Mouse (Mus musculus) left cerebral cortex, postnatal 25 days (tissue): ENCODE data around the gene Oas1g. TPM values are rescaled to one million over a fixed set of nuclear protein-coding genes. Genes with fewer than 3 reads are reported as not detected.

ENCODE experiments used
- DNase-seq, 2 experiments: peaks; one replicate each; pipeline ENCODE4 v3.0.0; 2022; ENCODE audit warnings: low spot score in 2 of 2, mixed read lengths in 1 of 2
- intact Hi-C: fragments of 180-260 bp; cut with DNase I; formaldehyde crosslinking; loops from one replicate; pipeline ENCODE4 v1.15.1; 2025
- microRNA-seq, 2 experiments: library from miRNA; unstranded; fragments of <30 nt; microRNA quantifications; one replicate each; pipeline ENCODE4 v1.2.0; 2022
- total RNA-seq, 2 experiments: library from RNA; stranded (reverse); gene quantifications; 2 replicates each; pipeline ENCODE4 v1.2.3; 2021

Gene Oas1g
- total RNA-seq, 2 experiments from 2014 or later = 0.30 TPM; not detected in 1

DNA sequence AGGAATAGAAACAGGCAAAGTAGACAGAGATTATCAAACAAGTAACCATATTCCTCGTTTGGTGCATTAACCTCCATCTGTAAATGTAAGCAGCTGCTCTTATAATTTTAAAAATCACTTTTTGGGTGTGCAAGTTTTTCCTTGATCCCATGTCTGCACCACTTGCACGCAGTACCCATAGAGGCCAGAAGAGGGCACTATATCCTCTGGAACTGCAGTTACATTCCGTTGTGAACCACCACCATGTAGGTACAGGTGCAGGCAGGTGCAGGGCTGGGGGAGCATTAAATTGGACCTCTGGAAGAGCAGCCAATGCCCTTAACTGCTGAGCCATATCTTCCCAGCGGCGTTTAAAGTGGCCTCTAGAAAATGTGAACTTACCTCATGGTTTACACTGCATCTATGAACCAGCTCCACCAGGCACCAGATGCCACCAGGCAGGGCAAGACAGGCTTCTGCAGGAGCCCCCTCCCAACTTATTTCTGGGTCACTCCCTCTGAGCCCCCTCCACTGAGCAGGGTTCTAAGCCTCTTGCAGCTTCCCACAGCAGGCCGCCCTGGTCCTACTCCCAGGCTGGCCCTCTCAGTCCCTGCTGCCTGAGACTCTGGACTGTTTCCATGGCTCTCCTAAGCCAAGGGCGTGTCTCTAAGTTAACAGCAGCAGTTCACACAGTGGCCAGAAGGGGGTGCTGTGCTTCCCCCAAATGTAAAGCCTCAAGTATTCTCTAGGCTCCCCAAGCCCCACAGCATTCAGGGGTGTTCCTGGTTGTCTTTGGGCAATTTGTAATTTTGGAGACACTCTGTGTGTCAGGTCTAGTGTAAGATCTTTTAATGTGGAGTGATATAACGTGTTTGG is 50.5 kb downstream of the Oas1g start:
- intact Hi-C loops = loop anchor here (5.0 kb wide), 1 partner anchor 90 kb away; no protein-coding TSS in a partner anchor
- peak in 1 of 2 experiments; percentile 26 for DNase-seq

DNA sequence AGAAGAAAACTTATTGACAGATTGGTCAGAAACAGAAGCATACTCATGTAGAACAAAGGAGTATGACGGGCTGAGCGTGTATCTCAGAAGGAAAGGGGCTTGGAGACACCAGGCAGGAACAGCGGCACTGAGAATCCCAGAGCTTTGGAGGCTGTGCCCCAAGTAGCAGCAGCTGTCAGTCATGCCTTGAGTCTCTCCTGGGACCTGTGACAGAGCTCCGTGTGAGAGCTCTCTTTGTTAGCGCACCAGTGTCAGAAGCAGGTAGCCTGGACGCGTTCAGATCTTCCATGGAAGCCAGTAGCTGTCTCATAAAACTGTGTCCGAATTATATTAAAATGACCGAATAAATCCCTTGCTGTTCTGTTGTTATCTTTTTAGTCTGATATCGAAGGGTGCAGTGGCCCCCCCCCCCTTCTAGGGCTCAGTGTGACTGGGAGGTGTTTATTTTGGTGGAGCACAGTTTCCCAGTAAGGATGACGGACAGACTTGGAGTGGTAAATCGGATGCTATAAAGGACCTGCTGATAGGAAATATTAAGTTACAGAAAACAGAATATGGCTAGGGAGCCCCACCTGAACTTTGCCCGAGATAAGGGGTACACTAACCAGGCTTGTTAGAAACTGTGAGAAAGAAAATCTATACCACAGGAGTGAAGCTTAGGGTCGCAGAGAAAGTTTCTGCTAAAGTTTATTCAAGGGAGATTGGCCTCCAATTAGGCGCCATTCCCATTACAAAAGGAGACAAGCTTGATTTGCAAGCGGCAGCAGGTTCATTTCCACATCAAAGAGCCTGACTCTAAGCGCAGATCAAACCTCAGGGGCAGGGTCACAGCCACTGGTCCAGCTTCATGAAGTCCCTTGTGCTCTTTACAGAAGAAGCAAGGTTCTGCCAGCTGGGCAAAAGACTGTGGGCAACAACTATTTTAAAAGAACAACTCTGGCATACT is 53.8 kb downstream of the Oas1g start:
- intact Hi-C loops = no loop called here
- DNase-seq = no peak

DNA sequence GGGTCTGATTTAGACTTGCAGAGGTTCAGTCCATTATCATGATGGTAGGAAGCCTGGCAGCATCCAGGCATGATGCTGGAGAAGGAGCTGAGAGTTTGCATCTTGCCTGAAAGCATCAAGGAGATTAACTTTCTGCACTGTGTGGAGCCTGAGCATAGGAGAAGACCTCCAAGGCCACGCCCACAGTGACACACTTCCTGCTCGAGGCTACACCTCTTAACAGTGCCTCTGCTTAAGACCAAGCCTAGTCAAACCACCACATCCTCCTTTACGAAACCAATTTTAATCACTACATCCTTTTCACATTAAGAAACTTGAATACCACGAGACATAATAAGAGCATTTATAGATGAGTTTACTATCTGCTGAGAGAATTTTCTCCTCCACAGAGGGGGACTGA is 56.4 kb downstream of the Oas1g start:
- DNase-seq = no peak
- intact Hi-C loops = no loop called here

Small RNAs within 50 kb of the gene (microRNA-seq; reads per million reads assigned to microRNA genes)
- 0 reads per million in 2 experiments for gene Gm22907

Other genes with a start within 250 kb of the Oas1g start
- 10 to 100 TPM; 81.0 to 82.3 TPM for gene Rasal1, start 238.8 kb downstream of the Oas1g start, total RNA-seq
- 10 to 100 TPM; 68.9 to 71.2 TPM for gene Dtx1, start 175.7 kb downstream of the Oas1g start, total RNA-seq
- under 1 TPM in 1 of 2 experiments, not detected in 1; 0.30 TPM for gene Oas2, start 137.8 kb downstream of the Oas1g start, total RNA-seq
- gene Oas3, start 110.0 kb downstream of the Oas1g start, total RNA-seq = not detected
- gene Oas1e, start 92.1 kb downstream of the Oas1g start, total RNA-seq = not detected
- under 1 TPM; 0.66 to 0.94 TPM for gene Oas1c, start 75.1 kb downstream of the Oas1g start, total RNA-seq
- not detected for gene Oas1f, start 40.2 kb downstream of the Oas1g start, total RNA-seq
- not detected for gene Oas1h, start 26.2 kb downstream of the Oas1g start, total RNA-seq
- gene Oas1a, start 19.9 kb upstream of the Oas1g start, total RNA-seq = under 1 TPM in 1 of 2 experiments, not detected in 1; 0.25 TPM
- not detected for gene Oas1d, start 26.9 kb upstream of the Oas1g start, total RNA-seq
- gene Rph3a, start 122.5 kb upstream of the Oas1g start, total RNA-seq = 100 to 1,000 TPM; 314 to 322 TPM